Mouse (Mus musculus) forebrain, embryonic 11.5 days (tissue): Measurements from ENCODE around the gene Tdrd1. TPM values are rescaled to one million over a fixed set of nuclear protein-coding genes. Genes with fewer than 3 reads are reported as not detected.
A peak's percentile ranks its signal among the peaks of the same experiment; 100 is the strongest.

Source experiments
- ATAC-seq: fragments of 200-750 bp; cut with Nextera tagmentation; replicated peaks from 2 replicates; pipeline ENCODE4 v1.8.0; 2017; ENCODE audit warnings: moderate TSS enrichment; ENCODE audit not compliant: low FRiP score
- DNase-seq: peaks from one replicate; pipeline ENCODE4 v3.0.0-alpha.2; 2017; ENCODE audit warnings: low spot score
- H3K27ac ChIP-seq: fragments of 300-500 bp; sonication (generic); 2 replicates; pipeline ENCODE4 v1.5.1; 2014; ENCODE audit warnings: low read depth, low read length
- H3K27me3 ChIP-seq: fragments of 300-500 bp; sonication (generic); 2 replicates; pipeline ENCODE4 v1.6.1; 2014; ENCODE audit warnings: mild to moderate bottlenecking, low read length, mixed read lengths; ENCODE audit not compliant: control insufficient read depth, insufficient read depth
- H3K36me3 ChIP-seq: fragments of 300-500 bp; sonication (generic); 2 replicates; pipeline ENCODE4 v1.6.1; 2014; ENCODE audit warnings: mild to moderate bottlenecking, low read length, moderate library complexity, mixed read lengths; ENCODE audit not compliant: control insufficient read depth, insufficient read depth
- H3K4me1 ChIP-seq: fragments of 300-500 bp; sonication (generic); replicated peaks from 2 replicates; pipeline ENCODE4 v1.6.1; 2014; ENCODE audit warnings: low read length, mixed read lengths; ENCODE audit not compliant: control insufficient read depth, insufficient read depth
- H3K4me2 ChIP-seq: fragments of 300-500 bp; sonication (generic); 2 replicates; pipeline ENCODE4 v1.6.1; 2014; ENCODE audit warnings: low read depth, mild to moderate bottlenecking, low read length, moderate library complexity, mixed read lengths; ENCODE audit not compliant: severe bottlenecking
- H3K4me3 ChIP-seq: fragments of 300-500 bp; sonication (generic); 2 replicates; pipeline ENCODE4 v1.5.1; 2014; ENCODE audit warnings: low read depth, low read length
- H3K9ac ChIP-seq: fragments of 300-500 bp; sonication (generic); 2 replicates; pipeline ENCODE4 v1.6.1; 2014; ENCODE audit warnings: low read length
- H3K9me3 ChIP-seq: fragments of 300-500 bp; sonication (generic); 2 replicates; pipeline ENCODE4 v1.6.1; 2016; ENCODE audit warnings: low read length, mixed read lengths; ENCODE audit not compliant: control insufficient read depth
- WGBS: fragments of 180-500 bp; shearing (Covaris S2); extraction: QIAGEN DNeasy Blood & Tissue Kit; methylation state at CpG from one replicate; pipeline ENCODE4 v1.1.7; 2014; 5-methylcytosine and 5-hydroxymethylcytosine counted together
- polyA plus RNA-seq: library from polyadenylated mRNA; unstranded; fragments of >200 nt; fragmentation: Nextera tagmentation; extraction: Ambion mirVana; gene quantifications from 2 replicates; pipeline ENCODE4 v1.2.1, GENCODE M21; 2014

The Tdrd1 gene
- polyA plus RNA-seq, 1 experiment from 2014 or later: 0.45 TPM

DNA sequence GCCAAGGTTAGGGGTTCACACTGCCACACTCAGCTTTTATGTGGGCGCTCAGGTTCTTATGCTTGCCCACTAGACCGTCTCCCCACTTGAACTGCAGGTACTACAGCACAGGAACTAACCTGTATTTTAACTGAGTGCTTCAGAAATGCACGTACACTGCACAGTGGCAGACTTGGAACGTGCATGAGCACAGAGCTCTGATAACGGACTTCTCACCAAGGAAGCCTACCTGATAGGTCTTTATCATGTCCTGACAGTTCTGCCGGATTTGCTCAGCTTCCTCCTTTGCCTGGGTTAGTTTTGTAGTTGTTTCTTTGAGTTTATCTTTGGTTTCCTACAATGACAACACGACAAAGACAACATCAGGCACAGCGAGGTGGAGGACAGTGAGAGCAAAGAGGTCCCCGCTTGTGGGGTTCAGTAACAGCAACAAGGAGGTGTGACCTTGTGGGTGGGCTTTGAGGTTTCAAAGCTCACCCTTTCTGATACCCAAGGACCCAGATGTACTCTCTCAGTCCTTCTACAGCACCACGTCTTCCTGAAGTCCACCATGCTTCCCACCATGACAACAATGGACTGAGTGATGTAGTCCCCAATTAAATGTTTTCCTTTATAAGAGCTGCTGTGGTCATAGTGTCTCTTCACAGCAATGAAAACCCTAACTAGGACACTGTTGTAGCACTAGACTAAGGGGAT lies 24.2 kb upstream of the Tdrd1 start:
- H3K36me3 ChIP-seq: no peaks in the 10 kb centered on the region; the same call in 1 of the 2 replicates
- 89% methylated on average over 10 of the region's 10 CpGs for WGBS
- DNase-seq: peak; percentile 38

DNA sequence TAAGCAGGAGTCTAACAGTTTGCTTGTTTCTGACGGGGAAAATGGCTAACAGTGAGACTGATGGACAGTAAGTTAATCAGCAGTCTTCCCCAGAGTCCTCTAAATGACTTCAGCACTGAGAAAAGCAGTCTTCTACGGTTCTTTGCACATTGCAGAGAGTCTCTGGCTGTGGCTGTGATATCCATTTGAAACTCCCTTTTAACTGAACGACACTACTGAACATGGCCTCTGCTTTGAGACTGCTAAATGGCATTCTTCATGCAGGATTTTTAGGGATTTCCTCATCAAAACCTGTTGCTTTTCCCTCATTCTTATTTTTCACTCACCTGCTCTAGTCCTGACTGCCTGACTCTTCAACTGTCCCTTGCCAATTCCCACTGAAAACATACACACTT lies 23.7 kb upstream of the Tdrd1 start:
- Histone ChIP-seq H3K4me1 (no peaks in the 10 kb centered on the region), H3K36me3 (no peaks in the 10 kb centered on the region; the same call in 1 of the 2 replicates), H3K9me3 (no peaks in the 10 kb centered on the region), H3K9ac (no peak overlapping the region), H3K4me2 (no peak overlapping the region), H3K27me3 (no peaks in the 10 kb centered on the region), H3K27ac (no peak overlapping the region), H3K4me3 (no peak overlapping the region)
- 86% methylated on average over 3 of the region's 3 CpGs for WGBS
- ATAC-seq: no peak
- peak; percentile 4 for DNase-seq

More for the DNA sequence above, 24.2 kb upstream of the Tdrd1 start:
- Histone ChIP-seq H3K4me2 (no peak overlapping the region), H3K4me1 (no peaks in the 10 kb centered on the region), H3K4me3 (no peak overlapping the region), H3K27me3 (no peaks in the 10 kb centered on the region), H3K27ac (no peak overlapping the region), H3K9ac (no peak overlapping the region), H3K9me3 (no peaks in the 10 kb centered on the region)
- no peak for ATAC-seq

DNA sequence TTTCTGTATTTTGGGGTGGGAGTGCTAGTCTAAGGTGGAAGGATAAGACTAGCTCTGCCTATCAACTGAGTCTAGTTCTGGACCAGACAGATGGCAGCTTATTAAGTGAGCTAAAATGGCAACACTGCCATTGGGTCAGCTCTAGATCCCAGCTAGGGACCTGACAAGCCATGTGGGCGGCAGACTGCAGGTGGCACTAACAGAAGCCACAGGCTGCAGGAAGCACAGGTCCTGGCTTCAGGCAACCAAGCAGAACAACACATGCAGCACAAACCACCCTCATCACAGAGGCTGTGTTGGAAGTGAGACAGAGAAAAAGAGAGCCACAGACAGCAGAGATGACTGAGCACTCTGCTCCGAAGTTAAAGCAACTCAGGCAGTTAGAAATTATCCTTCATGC lies 20.6 kb upstream of the Tdrd1 start:
- 87% methylated on average over 2 of the region's 2 CpGs for WGBS
- H3K36me3 ChIP-seq: no peaks in the 10 kb centered on the region; the same call in 1 of the 2 replicates
- H3K4me1 ChIP-seq: 0 out of 2 replicates have a peak, but pooled peaks cover 3% of the 10 kb centered on the region
- no peak for DNase-seq
- H3K27ac ChIP-seq: no peak overlapping the region
- H3K9me3 ChIP-seq: no peaks in the 10 kb centered on the region
- H3K4me2 ChIP-seq: no peak overlapping the region
- no peak overlapping the region for H3K4me3 ChIP-seq
- ATAC-seq: no peak
- no peak overlapping the region for H3K9ac ChIP-seq
- no peaks in the 10 kb centered on the region for H3K27me3 ChIP-seq

DNA sequence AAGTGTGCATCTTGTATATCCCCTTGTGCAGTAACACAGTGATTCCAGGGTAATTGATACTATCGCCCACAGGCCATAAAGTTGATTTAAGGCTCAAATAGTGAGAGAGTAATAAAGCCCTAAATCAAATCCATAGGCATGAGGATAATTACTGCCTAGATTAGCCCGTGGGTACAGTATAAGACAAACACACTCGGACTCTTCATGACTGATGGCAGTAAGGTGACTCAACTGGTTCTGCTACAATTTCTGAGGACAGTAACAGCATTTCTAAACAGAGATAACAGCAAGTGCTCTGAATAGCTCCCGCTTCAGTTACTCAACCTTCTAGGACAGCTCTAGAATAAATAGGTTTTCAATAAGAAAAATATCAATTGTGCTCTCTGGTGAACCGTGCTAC lies 18.9 kb upstream of the Tdrd1 start:
- ATAC-seq (no peak), DNase-seq (peak; percentile 6)
- Histone ChIP-seq H3K4me2 (no peak overlapping the region), H3K9ac (no peak overlapping the region), H3K27me3 (no peaks in the 10 kb centered on the region), H3K9me3 (no peaks in the 10 kb centered on the region), H3K4me3 (no peak overlapping the region), H3K27ac (no peak overlapping the region), H3K4me1 (0 out of 2 replicates have a peak, but pooled peaks cover 3% of the 10 kb centered on the region), H3K36me3 (no peaks in the 10 kb centered on the region)
- WGBS: 92% methylated on average over 5 of the region's 5 CpGs

DNA sequence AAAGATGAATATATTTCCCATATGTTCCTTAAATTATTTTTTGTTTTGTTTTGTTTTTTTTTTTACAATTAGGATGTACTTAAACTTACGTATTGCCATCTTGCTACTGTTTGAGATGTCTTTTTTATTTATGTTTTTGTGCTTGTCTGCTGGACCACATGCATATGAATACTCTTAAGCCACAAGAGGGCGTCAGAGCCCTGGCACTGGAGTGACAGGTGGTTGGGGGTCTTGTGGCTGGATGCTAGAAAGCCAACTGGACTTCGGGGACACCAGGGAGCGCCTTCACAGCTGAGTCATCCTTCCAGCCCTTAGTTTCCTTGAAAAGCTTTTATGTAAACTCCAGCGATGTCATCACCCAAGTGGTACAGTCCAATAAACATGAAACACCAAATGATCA lies 17.2 kb upstream of the Tdrd1 start:
- Histone ChIP-seq H3K4me1 (0 out of 2 replicates have a peak, but pooled peaks cover 3% of the 10 kb centered on the region), H3K27me3 (no peaks in the 10 kb centered on the region), H3K27ac (no peak overlapping the region), H3K4me2 (no peak overlapping the region), H3K36me3 (no peaks in the 10 kb centered on the region), H3K9ac (no peak overlapping the region), H3K4me3 (no peak overlapping the region), H3K9me3 (no peaks in the 10 kb centered on the region)
- WGBS: 63% methylated on average over 5 of the region's 5 CpGs
- DNase-seq (peak; percentile 51), ATAC-seq (no peak)

DNA sequence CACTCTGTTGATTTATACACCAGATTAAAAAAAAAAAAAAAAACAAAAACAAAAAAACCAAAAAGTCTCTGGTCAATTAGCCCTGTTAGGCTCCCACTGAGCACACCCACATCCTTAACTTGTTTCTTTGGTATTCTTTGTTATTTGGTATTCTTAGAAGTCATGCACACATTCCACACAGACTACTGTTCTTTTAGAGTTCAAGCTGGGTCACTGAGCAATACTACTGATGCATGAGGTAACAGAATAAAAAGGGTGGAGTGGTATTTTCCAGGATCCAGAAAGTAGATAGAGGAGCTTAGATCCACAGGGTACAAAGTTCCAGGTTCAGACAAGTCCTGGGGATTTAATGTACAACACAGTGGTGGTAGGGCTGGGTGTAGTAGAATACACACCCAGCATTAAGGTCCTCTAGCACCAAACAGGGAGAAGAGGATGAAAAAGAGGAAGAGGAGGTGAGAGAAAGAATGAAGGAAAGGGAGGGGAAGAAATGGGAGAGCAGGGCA lies 15.3 kb upstream of the Tdrd1 start:
- no peak overlapping the region for H3K4me3 ChIP-seq
- no peaks in the 10 kb centered on the region for H3K36me3 ChIP-seq
- no peak overlapping the region for H3K27ac ChIP-seq
- 0 out of 2 replicates have a peak, but pooled peaks cover 3% of the 10 kb centered on the region for H3K4me1 ChIP-seq
- no peaks in the 10 kb centered on the region for H3K27me3 ChIP-seq
- H3K4me2 ChIP-seq: no peak overlapping the region
- DNase-seq (no peak), ATAC-seq (no peak)
- no peak overlapping the region for H3K9ac ChIP-seq
- H3K9me3 ChIP-seq: no peaks in the 10 kb centered on the region

DNA sequence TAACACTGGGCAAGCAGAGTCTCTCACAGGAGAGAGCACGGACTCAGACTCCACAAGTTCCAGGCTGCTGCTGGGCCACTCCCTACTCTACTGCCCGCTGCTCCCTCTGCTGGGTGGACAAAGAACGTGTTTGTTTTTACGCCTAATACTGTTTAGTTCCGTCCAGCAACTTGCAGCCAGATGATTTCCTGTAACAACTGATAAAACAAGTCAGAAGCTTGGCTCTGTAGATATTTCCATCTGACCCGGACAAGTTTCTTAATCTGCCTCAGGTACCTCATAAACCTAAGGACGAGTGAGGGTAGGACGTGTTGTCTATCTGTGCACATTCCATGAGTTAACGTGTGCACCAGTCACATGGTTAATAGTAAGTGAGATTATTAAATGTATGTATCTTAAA lies 14.4 kb upstream of the Tdrd1 start:
- WGBS: 49% methylated on average over 9 of the region's 9 CpGs
- DNase-seq: peak; percentile 77

DNA sequence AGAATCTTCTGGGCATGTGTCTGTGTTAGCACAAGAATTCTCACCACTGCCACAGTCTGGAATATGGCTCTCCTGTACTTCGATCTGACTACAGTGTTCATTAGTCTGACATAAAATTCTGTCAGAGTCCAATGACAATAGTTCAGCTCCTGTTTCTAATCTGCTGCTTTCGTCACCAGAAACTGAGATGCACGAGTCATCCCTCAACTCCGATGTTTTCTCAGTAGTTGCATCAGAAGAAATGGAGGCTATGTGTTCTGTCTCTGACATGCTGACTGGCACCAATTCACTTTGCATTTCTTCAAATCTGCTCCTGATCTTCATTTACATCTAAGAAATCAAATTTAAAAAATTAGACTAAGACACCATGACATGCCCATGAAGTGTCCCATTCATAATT lies 12.6 kb upstream of the Tdrd1 start:
- Histone ChIP-seq H3K9me3 (no peaks in the 10 kb centered on the region), H3K36me3 (no peaks in the 10 kb centered on the region), H3K27me3 (no peaks in the 10 kb centered on the region), H3K4me1 (0 out of 2 replicates have a peak, but pooled peaks cover 3% of the 10 kb centered on the region), H3K4me3 (no peak overlapping the region), H3K27ac (no peak overlapping the region), H3K4me2 (no peak overlapping the region), H3K9ac (no peak overlapping the region)
- DNase-seq (no peak), ATAC-seq (no peak)
- 90% methylated on average over 4 of the region's 4 CpGs for WGBS

More for the DNA sequence above, 14.4 kb upstream of the Tdrd1 start:
- ATAC-seq: no peak
- Histone ChIP-seq H3K27me3 (no peaks in the 10 kb centered on the region), H3K36me3 (no peaks in the 10 kb centered on the region), H3K27ac (no peak overlapping the region), H3K4me3 (no peak overlapping the region), H3K4me1 (0 out of 2 replicates have a peak, but pooled peaks cover 3% of the 10 kb centered on the region), H3K4me2 (no peak overlapping the region), H3K9me3 (no peaks in the 10 kb centered on the region), H3K9ac (no peak overlapping the region)
